Mouse (Mus musculus) ES-E14 (cell line): ENCODE results near the gene Ptn.

ENCODE experiments used
- HCFC1 ChIP-seq: IDR thresholded peaks from 2 replicates; pipeline ENCODE4 v1.6.1; 2012; ENCODE audit warnings: low read length, inconsistent platforms, borderline replicate concordance; ENCODE audit not compliant: insufficient read depth
- MAFK ChIP-seq: IDR thresholded peaks from 2 replicates; pipeline ENCODE4 v1.6.1; 2014; ENCODE audit warnings: mild to moderate bottlenecking, low read depth, low read length, inconsistent platforms; ENCODE audit not compliant: insufficient read depth
- ZC3H11A ChIP-seq: IDR thresholded peaks from 2 replicates; pipeline ENCODE4 v1.6.1; 2012; ENCODE audit warnings: low read depth, mild to moderate bottlenecking, inconsistent platforms, low read length, borderline replicate concordance
- ZNF384 ChIP-seq: IDR thresholded peaks from 2 replicates; pipeline ENCODE4 v1.6.1; 2012; ENCODE audit warnings: low read depth, low read length, inconsistent platforms

DNA sequence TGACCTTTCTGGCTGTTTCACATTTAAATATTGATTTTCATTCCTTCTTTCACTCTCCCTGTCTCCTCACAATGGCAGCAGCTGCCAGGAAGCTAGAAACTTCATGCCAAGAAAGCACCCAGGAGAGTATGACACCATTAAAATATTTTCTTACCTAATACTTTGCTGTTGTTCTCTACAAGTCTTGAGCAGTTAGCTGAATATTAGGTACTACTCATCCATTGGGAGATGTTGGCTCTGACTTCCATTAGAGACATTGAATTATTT lies 9.7 kb upstream of the Ptn start:
- TF ChIP-seq ZC3H11A (no peak), HCFC1 (no peak), ZNF384 (no peak), MAFK (no peak)
